ENCODE assay signal across 9 mouse cellular contexts in the genomic region with DNA sequence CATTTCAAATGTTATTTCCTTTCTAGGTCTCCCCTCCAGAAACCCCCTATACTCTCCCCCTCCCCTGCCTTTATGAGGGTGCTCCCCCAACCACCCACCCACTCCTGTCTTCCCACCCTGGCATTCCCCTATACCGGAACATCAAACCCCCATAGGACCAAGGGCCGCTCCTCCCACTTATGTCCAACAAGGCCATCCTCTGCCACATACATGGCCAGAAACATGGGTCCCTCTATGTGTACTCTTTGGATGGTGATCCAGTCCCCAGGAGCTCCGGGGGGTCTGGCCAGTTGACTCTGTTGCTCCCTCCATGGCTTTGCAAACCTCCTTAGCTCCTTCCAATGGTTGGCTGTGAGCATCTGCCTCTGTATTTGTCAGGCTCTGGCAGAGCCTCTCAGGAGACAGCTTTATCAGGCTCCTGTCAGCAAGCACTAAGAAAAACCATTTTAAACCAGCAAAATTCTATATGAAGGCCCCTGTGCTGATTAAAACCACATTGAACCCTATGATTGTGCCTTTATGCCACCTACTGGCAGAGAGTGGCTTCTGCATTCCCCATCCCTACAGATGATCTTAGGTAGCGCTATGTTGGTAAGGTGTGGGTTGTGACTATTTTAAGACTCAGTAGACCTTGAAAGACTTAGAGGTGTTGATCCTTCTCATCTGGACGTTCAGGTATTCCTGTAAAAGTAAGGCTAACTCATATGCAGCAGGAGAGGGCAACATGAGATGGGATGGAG. TPM values are rescaled to one million over a fixed set of nuclear protein-coding genes. Genes with fewer than 3 reads are reported as not detected.
DNase-seq lines count a peak whose midpoint lies in the region; ATAC-seq lines count a peak whose summit lies in the region.
"Had no signal": no experiment of that assay in that cellular context is flagged by ENCODE, and none has a peak within 500 bp of the region (broad histone marks: within the 10 kb centered on the region; RNA-seq: fewer than 3 reads in every experiment).

No protein-coding gene starts in this region.

- no peak overlapping the region for H3K9ac ChIP-seq in hindbrain, embryonic 15.5 days
- H3K9ac ChIP-seq in lung, embryonic 15.5 days, result no peak overlapping the region
- H3K9ac ChIP-seq: heart, embryonic 13.5 days had no signal

- no peak overlapping the region for H3K27ac ChIP-seq in hindbrain, embryonic 15.5 days (replicated peaks)
- H3K27ac ChIP-seq in lung, embryonic 15.5 days, result no peak overlapping the region
- H3K27ac ChIP-seq: heart, embryonic 13.5 days had no signal

- no peaks in the 10 kb centered on the region for H3K36me3 ChIP-seq in hindbrain, embryonic 15.5 days
- no peaks in the 10 kb centered on the region for H3K36me3 ChIP-seq in lung, embryonic 15.5 days
- H3K36me3 ChIP-seq: heart, embryonic 13.5 days had no signal

- H3K9me3 ChIP-seq in hindbrain, embryonic 15.5 days, result no peaks in the 10 kb centered on the region
- no peaks in the 10 kb centered on the region for H3K9me3 ChIP-seq in lung, embryonic 15.5 days
- H3K9me3 ChIP-seq: heart, embryonic 13.5 days had no signal

- H3K4me3 ChIP-seq in hindbrain, embryonic 15.5 days, result no peak overlapping the region
- no peak overlapping the region for H3K4me3 ChIP-seq in lung, embryonic 15.5 days
- H3K4me3 ChIP-seq: heart, embryonic 13.5 days had no signal

- no peak overlapping the region for H3K4me2 ChIP-seq in hindbrain, embryonic 15.5 days
- no peak overlapping the region for H3K4me2 ChIP-seq in lung, embryonic 15.5 days
- H3K4me2 ChIP-seq: heart, embryonic 13.5 days had no signal

- no peak for DNase-seq in frontal cortex, postnatal 10 days (ENCODE audit: low spot score in 2 of 2)
- peak; percentile 62 for DNase-seq in 416B (ENCODE audit: low read depth)
- peak; percentile 19 for DNase-seq in cerebellum, adult 9-10 months
- peak; percentile 56 to 58 for DNase-seq in spleen, postnatal 36 days (ENCODE audit: low spot score in 2 of 2)
- no peak for DNase-seq in ovary, postnatal 14 days (ENCODE audit: low spot score)

- ATAC-seq in frontal cortex, adult (ENCODE audit: low TSS enrichment), result peak; percentile 95
- ATAC-seq in hindbrain, embryonic 15.5 days (ENCODE audit: low FRiP score, low read depth), result peak; percentile 59; the same call in 1 of the 2 replicates
- ATAC-seq in lung, embryonic 15.5 days (ENCODE audit: borderline replicate concordance, extremely low read depth, low FRiP score, low TSS enrichment), result peak; percentile 39; the same call in 1 of the 2 replicates

- 79% methylated on average over 5 of the region's 5 CpGs for WGBS in hindbrain, embryonic 15.5 days
- WGBS in lung, embryonic 15.5 days, result 69% methylated on average over 5 of the region's 5 CpGs

- H3K27me3 ChIP-seq in hindbrain, embryonic 15.5 days, result no peaks in the 10 kb centered on the region
- H3K27me3 ChIP-seq in lung, embryonic 15.5 days, result no peaks in the 10 kb centered on the region
- H3K27me3 ChIP-seq: heart, embryonic 13.5 days had no signal

- no peaks in the 10 kb centered on the region for H3K4me1 ChIP-seq in hindbrain, embryonic 15.5 days (replicated peaks)
- H3K4me1 ChIP-seq in lung, embryonic 15.5 days, result no peaks in the 10 kb centered on the region
- H3K4me1 ChIP-seq: heart, embryonic 13.5 days had no signal

RNA-seq across cellular contexts. Expression of gene Opn3, which starts 23.7 kb away (rescaled TPM):
- polyA plus RNA-seq in hindbrain, embryonic 15.5 days (2015; fragmentation: Nextera tagmentation; extraction: Ambion mirVana), result 8.1 and 8.7 TPM in 2 replicates
- 5.6 and 6.1 TPM in 2 replicates for polyA plus RNA-seq in lung, embryonic 15.5 days (2015; fragmentation: Nextera tagmentation; extraction: Ambion mirVana)

RNA-seq across cellular contexts. Expression of gene Chml, which starts 23.9 kb away (rescaled TPM):
- polyA plus RNA-seq in hindbrain, embryonic 15.5 days (2015; fragmentation: Nextera tagmentation; extraction: Ambion mirVana), result 3.3 and 3.7 TPM in 2 replicates
- polyA plus RNA-seq in lung, embryonic 15.5 days (2015; fragmentation: Nextera tagmentation; extraction: Ambion mirVana), result 2.5 and 2.7 TPM in 2 replicates

RNA-seq across cellular contexts. Expression of gene Wdr64, which starts 29.6 kb away (rescaled TPM):
- polyA plus RNA-seq in hindbrain, embryonic 15.5 days (2015; fragmentation: Nextera tagmentation; extraction: Ambion mirVana), result 0.08 TPM in 1 of 2 replicates, not detected in the other
- not detected in 2 replicates for polyA plus RNA-seq in lung, embryonic 15.5 days (2015; fragmentation: Nextera tagmentation; extraction: Ambion mirVana)
- polyA plus RNA-seq: heart, embryonic 13.5 days had no signal

RNA-seq across cellular contexts. Expression of gene Fh1, which starts 43.4 kb away (rescaled TPM):
- polyA plus RNA-seq in hindbrain, embryonic 15.5 days (2015; fragmentation: Nextera tagmentation; extraction: Ambion mirVana), result 97.9 and 106 TPM in 2 replicates
- polyA plus RNA-seq in lung, embryonic 15.5 days (2015; fragmentation: Nextera tagmentation; extraction: Ambion mirVana), result 103 and 109 TPM in 2 replicates

RNA-seq across cellular contexts. Expression of gene Kmo, which starts 48.7 kb away (rescaled TPM):
- 0.13 TPM in 1 of 2 replicates, not detected in the other for polyA plus RNA-seq in hindbrain, embryonic 15.5 days (2015; fragmentation: Nextera tagmentation; extraction: Ambion mirVana)
- 0.19 and 0.22 TPM in 2 replicates for polyA plus RNA-seq in lung, embryonic 15.5 days (2015; fragmentation: Nextera tagmentation; extraction: Ambion mirVana)

Comparison
In these comparisons a context has a peak if more than half of its experiments do, and no peak if none do; other contexts are left out.
1. ATAC-seq: peak in every context shown above with its lines; median percentile 95 in frontal cortex, adult; 59 in hindbrain, embryonic 15.5 days; 39 in lung, embryonic 15.5 days.
2. DNase-seq: peak in 416B (single experiment), cerebellum, adult 9-10 months (single experiment) and spleen, postnatal 36 days (2 of 2); none in frontal cortex, postnatal 10 days (0 of 2) and ovary, postnatal 14 days (single experiment).